Mouse (Mus musculus): ENCODE data around the gene Gng13.

- TF ChIP-seq E2F4 (IDR thresholded peaks at IDR 0.05; ENCODE audit: insufficient read depth) = no peak
- TF ChIP-seq POLR2A (IDR thresholded peaks at IDR 0.05; ENCODE audit: insufficient read length, low read depth) = no peak
- no peak for TF ChIP-seq MYOD1 (IDR thresholded peaks at IDR 0.05; ENCODE audit: control insufficient read depth in 1 of 3, insufficient read length in 2 of 3, low read depth in 2 of 3)
- no peak for TF ChIP-seq REST (IDR thresholded peaks at IDR 0.05; ENCODE audit: insufficient read depth, insufficient read length)
- TF ChIP-seq MAX (IDR thresholded peaks at IDR 0.05; ENCODE audit: low read depth) = no peak
- no peak for TF ChIP-seq TCF3 (IDR thresholded peaks at IDR 0.05; ENCODE audit: insufficient read length, low read depth)
- no peak for TF ChIP-seq MYOG (IDR thresholded peaks at IDR 0.05; ENCODE audit: control insufficient read depth in 1 of 3, insufficient read depth in 1 of 3, insufficient read length in 2 of 3, low read depth in 2 of 3)
- TF ChIP-seq POLR2AphosphoS2 (IDR thresholded peaks at IDR 0.05; ENCODE audit: insufficient read length, low read depth) = no peak
- no peak for TF ChIP-seq USF1 (IDR thresholded peaks at IDR 0.05; ENCODE audit: low read depth)
- TF ChIP-seq CEBPB (IDR thresholded peaks at IDR 0.05; ENCODE audit: insufficient read depth, poor library complexity, severe bottlenecking) = no peak
- no peak for TF ChIP-seq TCF12 (IDR thresholded peaks at IDR 0.05; ENCODE audit: insufficient read depth, poor library complexity, severe bottlenecking)
- no peak for TF ChIP-seq SRF (IDR thresholded peaks at IDR 0.05; ENCODE audit: control insufficient read depth, insufficient read length, low read depth)
Observed at GRCm38 (mm10) chr17:25686323-25686722, 30.6 kb upstream of the Gng13 start.

All from myocyte (in vitro differentiated cells).